Mouse (Mus musculus) stomach, embryonic 14.5 days (tissue): ENCODE measurements around the gene Rec8. TPM values are rescaled to one million over a fixed set of nuclear protein-coding genes. Genes with fewer than 3 reads are reported as not detected.

Experiments
- ATAC-seq: fragments of 200-750 bp; cut with Nextera tagmentation; 2 replicates; pipeline ENCODE4 v1.8.0; 2017; ENCODE audit warnings: low read depth, moderate TSS enrichment; ENCODE audit not compliant: insufficient number of reproducible peaks, insufficient read depth, low FRiP score
- H3K27ac ChIP-seq: fragments of 300-500 bp; sonication (generic); 2 replicates; pipeline ENCODE4 v1.5.1; 2014; ENCODE audit warnings: mild to moderate bottlenecking, low read length, moderate library complexity, mixed read lengths
- H3K27me3 ChIP-seq: fragments of 300-500 bp; sonication (generic); 2 replicates; pipeline ENCODE4 v1.6.1; 2014; ENCODE audit warnings: low read length, control low read depth, mixed read lengths; ENCODE audit not compliant: control insufficient read depth, insufficient read depth
- H3K36me3 ChIP-seq: fragments of 300-500 bp; sonication (generic); 2 replicates; pipeline ENCODE4 v1.6.1; 2014; ENCODE audit warnings: mild to moderate bottlenecking, control low read depth, low read length, moderate library complexity, mixed read lengths; ENCODE audit not compliant: control insufficient read depth, insufficient read depth
- H3K4me1 ChIP-seq: fragments of 300-500 bp; sonication (generic); 2 replicates; pipeline ENCODE4 v1.6.1; 2014; ENCODE audit warnings: low read length, control low read depth, mixed read lengths; ENCODE audit not compliant: control insufficient read depth, insufficient read depth
- H3K4me2 ChIP-seq: fragments of 300-500 bp; sonication (generic); replicated peaks from 2 replicates; pipeline ENCODE4 v1.6.1; 2014; ENCODE audit warnings: low read depth, low read length, control low read depth
- H3K4me3 ChIP-seq: fragments of 300-500 bp; sonication (generic); 2 replicates; pipeline ENCODE4 v1.5.1; 2014; ENCODE audit warnings: low read depth, low read length, control low read depth
- H3K9ac ChIP-seq: fragments of 300-500 bp; sonication (generic); replicated peaks from 2 replicates; pipeline ENCODE4 v1.6.1; 2014; ENCODE audit warnings: low read depth, mild to moderate bottlenecking, control low read depth, low read length, moderate library complexity, mixed read lengths
- H3K9me3 ChIP-seq: fragments of 300-500 bp; sonication (generic); 2 replicates; pipeline ENCODE4 v1.6.1; 2016; ENCODE audit warnings: low read depth, low read length, control low read depth; ENCODE audit not compliant: control insufficient read depth
- WGBS: fragments of 180-500 bp; shearing (Covaris S2); extraction: QIAGEN DNeasy Blood & Tissue Kit; methylation state at CpG from one replicate; pipeline ENCODE4 v1.1.7; 2014; 5-methylcytosine and 5-hydroxymethylcytosine counted together
- polyA plus RNA-seq: library from polyadenylated mRNA; unstranded; fragments of >200 nt; fragmentation: Nextera tagmentation; extraction: Ambion mirVana; gene quantifications from 2 replicates; pipeline ENCODE4 v1.2.1, GENCODE M21; 2014

Rec8 gene
- polyA plus RNA-seq, 1 experiment from 2014 or later: 10.9 TPM

DNA sequence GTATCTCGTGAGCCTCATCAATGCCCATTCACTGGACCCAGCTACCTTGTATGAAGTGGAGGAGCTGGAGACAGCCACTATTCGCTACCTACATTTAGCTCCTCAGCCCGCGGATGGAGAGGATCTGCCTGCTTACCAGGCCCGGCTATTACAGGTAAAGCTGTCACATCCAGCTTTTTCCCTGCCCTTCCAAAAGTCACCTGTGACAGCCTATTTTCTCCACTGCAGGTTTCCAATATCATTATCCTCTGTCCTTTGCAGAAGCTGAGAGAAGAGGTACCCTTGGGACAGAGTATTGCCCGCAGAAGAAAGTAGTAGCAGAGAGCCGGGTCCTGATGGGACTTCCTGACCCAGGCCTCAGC is 14.6 kb upstream of the Rec8 start, which contains the start of gene Irf9:
TSS of gene Irf9 (plus strand) at position 301 of the 362 bp plus-strand sequence.
- Histone ChIP-seq H3K27ac (peak within 1 kb of the TSS; percentile 79), H3K4me2 (peak within 1 kb of the TSS; percentile 49), H3K4me3 (peak within 1 kb of the TSS; percentile 29), H3K36me3 (peaks cover 59% of the 10 kb centered on the region), H3K27me3 (no peaks in the 10 kb centered on the region), H3K9ac (0 out of 2 replicates have a peak within 1 kb of the TSS, but pooled peaks have one; percentile 11), H3K4me1 (peaks cover 10% of the 10 kb centered on the region; the same call in 1 of the 2 replicates), H3K9me3 (no peaks in the 10 kb centered on the region)
- WGBS: 87% methylated on average over 7 of the region's 7 CpGs
- no peak for ATAC-seq

DNA sequence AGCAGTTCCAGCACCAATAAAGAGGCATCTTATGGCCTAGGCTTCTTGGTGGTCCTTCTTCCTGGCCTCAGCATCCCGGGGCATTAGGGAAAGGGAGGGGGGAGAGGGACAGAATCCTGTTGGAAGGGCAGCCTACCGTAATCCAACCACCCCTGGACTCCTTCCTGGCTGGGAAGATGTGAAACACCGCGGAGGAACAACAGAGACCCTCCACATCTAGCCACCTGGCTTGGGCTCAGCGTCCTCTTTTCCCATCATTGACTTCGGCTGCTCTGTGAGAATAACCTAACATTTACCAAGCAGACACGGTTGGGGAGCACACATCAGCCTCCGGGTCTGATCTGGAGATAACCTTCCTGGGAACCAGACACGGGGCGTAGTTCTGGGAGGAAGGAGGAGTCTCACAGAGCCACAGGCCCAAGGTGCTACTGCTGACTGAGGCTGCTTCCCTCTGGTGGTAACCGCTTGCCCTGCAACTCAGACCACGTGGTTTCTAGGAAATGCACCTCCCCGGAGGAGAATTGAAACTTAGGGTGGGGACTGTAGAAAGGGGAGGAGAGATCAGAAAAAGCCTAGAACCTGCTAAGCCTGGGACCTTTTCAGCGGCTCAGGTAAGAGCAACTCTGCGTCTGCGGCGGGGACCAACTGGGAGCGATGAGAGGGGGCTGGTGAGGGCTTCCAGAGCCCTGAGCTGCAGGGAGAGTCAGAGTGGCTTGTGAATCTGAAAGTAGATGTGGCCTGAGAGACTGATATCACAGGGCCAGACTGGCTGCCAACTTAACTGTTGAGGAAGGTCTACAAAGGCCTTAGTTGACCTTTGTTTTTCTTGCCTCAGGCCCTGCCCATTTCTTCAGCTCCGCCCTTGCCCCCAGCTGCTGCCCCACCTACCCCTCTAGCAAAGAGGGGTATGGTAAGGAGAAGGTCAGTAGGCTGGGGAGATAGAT is 13.9 kb upstream of the Rec8 start:
- ATAC-seq: peak; percentile 93

GRCm38 (mm10) chr14:55604823-55605222 is 13.0 kb upstream of the Rec8 start:
- 0 out of 2 replicates have a peak overlapping the region, but pooled peaks have one; percentile 11 for H3K9ac ChIP-seq
- no peak for ATAC-seq
- H3K4me1 ChIP-seq: peaks cover 10% of the 10 kb centered on the region; the same call in 1 of the 2 replicates
- no peak overlapping the region for H3K4me3 ChIP-seq
- no peaks in the 10 kb centered on the region for H3K9me3 ChIP-seq
- H3K27me3 ChIP-seq: no peaks in the 10 kb centered on the region
- peaks cover 50% of the 10 kb centered on the region for H3K36me3 ChIP-seq
- H3K27ac ChIP-seq: no peak overlapping the region
- WGBS: 92% methylated on average over 11 of the region's 11 CpGs
- no peak overlapping the region; the same call in 1 of the 2 replicates for H3K4me2 ChIP-seq

More for the DNA sequence above, 13.9 kb upstream of the Rec8 start:
- H3K9me3 ChIP-seq: no peaks in the 10 kb centered on the region
- H3K4me3 ChIP-seq: peak overlapping the region; percentile 29
- 12% methylated on average over 19 of the region's 19 CpGs for WGBS
- no peaks in the 10 kb centered on the region for H3K27me3 ChIP-seq
- H3K4me2 ChIP-seq: peak overlapping the region; percentile 49
- peaks cover 10% of the 10 kb centered on the region; the same call in 1 of the 2 replicates for H3K4me1 ChIP-seq
- H3K27ac ChIP-seq: peak overlapping the region; percentile 79
- peaks cover 56% of the 10 kb centered on the region for H3K36me3 ChIP-seq
- H3K9ac ChIP-seq: 0 out of 2 replicates have a peak overlapping the region, but pooled peaks have one; percentile 11

- Histone ChIP-seq H3K36me3 (peaks cover 44% of the 10 kb centered on the region), H3K4me1 (peaks cover 10% of the 10 kb centered on the region; the same call in 1 of the 2 replicates), H3K27ac (no peak overlapping the region), H3K4me2 (no peak overlapping the region), H3K9me3 (no peaks in the 10 kb centered on the region), H3K9ac (no peak overlapping the region), H3K4me3 (no peak overlapping the region), H3K27me3 (no peaks in the 10 kb centered on the region)
- WGBS: 91% methylated on average over 16 of the region's 16 CpGs
- no peak for ATAC-seq
Measured at GRCm38 (mm10) chr14:55605743-55606459, 11.9 kb upstream of the Rec8 start.

GRCm38 (mm10) chr14:55608339-55608738 is 9.5 kb upstream of the Rec8 start:
- Histone ChIP-seq H3K9me3 (no peaks in the 10 kb centered on the region), H3K4me2 (no peak overlapping the region), H3K4me3 (no peak overlapping the region), H3K36me3 (peaks cover 23% of the 10 kb centered on the region), H3K27ac (no peak overlapping the region), H3K27me3 (no peaks in the 10 kb centered on the region), H3K9ac (no peak overlapping the region), H3K4me1 (peaks cover 8% of the 10 kb centered on the region; the same call in 1 of the 2 replicates)
- no peak for ATAC-seq
- 94% methylated on average over 6 of the region's 6 CpGs for WGBS

DNA sequence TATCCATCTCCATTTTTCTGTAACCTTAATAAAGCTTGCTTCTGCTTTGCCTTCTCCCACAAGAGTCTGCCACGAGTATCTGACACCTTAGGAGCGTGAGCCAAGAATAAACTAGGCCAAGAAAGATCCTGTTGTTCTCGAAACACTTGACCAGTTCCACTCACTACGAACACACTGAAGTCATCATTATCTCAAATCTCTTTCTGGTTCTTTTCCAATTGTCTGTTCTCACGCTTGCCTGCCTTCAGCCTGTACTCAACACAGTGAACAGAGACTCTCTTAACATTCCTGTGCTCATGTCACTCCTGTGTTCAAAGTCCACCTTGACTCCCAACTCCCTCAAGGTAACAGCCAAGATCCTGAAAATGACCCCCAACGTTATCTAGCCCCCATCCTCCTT is 4.5 kb upstream of the Rec8 start:
- 68% methylated on average over 6 of the region's 6 CpGs for WGBS
- Histone ChIP-seq H3K27me3 (no peaks in the 10 kb centered on the region), H3K4me2 (no peak overlapping the region), H3K9me3 (no peaks in the 10 kb centered on the region), H3K9ac (no peak overlapping the region), H3K4me3 (no peak overlapping the region), H3K36me3 (peaks cover 1% of the 10 kb centered on the region; the same call in 1 of the 2 replicates), H3K27ac (no peak overlapping the region), H3K4me1 (no peaks in the 10 kb centered on the region)
- no peak for ATAC-seq

- ATAC-seq: no peak
- H3K4me3 ChIP-seq: no peak overlapping the region
- WGBS: 79% methylated on average over 7 of the region's 7 CpGs
- no peaks in the 10 kb centered on the region for H3K27me3 ChIP-seq
- no peak overlapping the region for H3K4me2 ChIP-seq
- no peak overlapping the region for H3K27ac ChIP-seq
- H3K9ac ChIP-seq: no peak overlapping the region
- no peaks in the 10 kb centered on the region for H3K9me3 ChIP-seq
- H3K4me1 ChIP-seq: no peaks in the 10 kb centered on the region
- H3K36me3 ChIP-seq: no peaks in the 10 kb centered on the region
Measured at GRCm38 (mm10) chr14:55614565-55615178, 3.2 kb upstream of the Rec8 start.

DNA sequence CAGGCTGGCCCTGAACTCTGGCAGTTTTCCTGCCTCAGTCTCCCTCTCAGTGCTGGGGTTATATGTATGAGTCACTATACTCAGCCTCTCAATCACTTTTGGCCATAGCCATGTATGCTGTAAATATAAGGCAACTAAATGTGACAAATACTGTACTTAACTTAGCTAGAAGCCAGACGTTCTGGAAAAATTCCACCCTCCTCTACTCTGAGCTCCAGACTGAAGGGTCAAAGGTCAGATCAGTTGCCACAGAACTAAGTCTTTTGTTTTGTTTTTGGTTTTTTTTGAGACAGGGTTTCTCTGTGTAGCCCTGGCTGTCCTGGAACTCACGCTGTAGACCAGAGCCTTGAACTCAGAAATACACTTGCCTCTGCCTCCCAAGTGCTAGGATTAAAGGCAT is 2.0 kb upstream of the Rec8 start:
- no peak for ATAC-seq
- H3K4me3 ChIP-seq: no peak overlapping the region
- no peak overlapping the region for H3K27ac ChIP-seq
- H3K4me1 ChIP-seq: no peaks in the 10 kb centered on the region
- H3K9ac ChIP-seq: no peak overlapping the region
- H3K36me3 ChIP-seq: no peaks in the 10 kb centered on the region
- H3K27me3 ChIP-seq: no peaks in the 10 kb centered on the region
- no peaks in the 10 kb centered on the region for H3K9me3 ChIP-seq
- 48% methylated on average over 2 of the region's 2 CpGs for WGBS
- no peak overlapping the region for H3K4me2 ChIP-seq
